Mouse (Mus musculus) thymus, postnatal 0 days (tissue): ENCODE results near the gene Cul4a. TPM values are rescaled to one million over a fixed set of nuclear protein-coding genes. Genes with fewer than 3 reads are reported as not detected.

ENCODE experiments used
- DNase-seq: peaks from one replicate; pipeline ENCODE4 v3.0.0-alpha.2; 2015; ENCODE audit warnings: low spot score
- microRNA counts: library from miRNA; unstranded; fragments of <30 nt; microRNA quantifications from one replicate; lab custom pipeline; 2015
- microRNA-seq: library from miRNA; unstranded; fragments of <30 nt; microRNA quantifications from one replicate; pipeline ENCODE4, GENCODE M21; 2016; ENCODE audit warnings: borderline number of aligned reads
- polyA plus RNA-seq: library from polyadenylated mRNA; unstranded; fragments of >200 nt; fragmentation: Nextera tagmentation; extraction: Ambion mirVana; gene quantifications from 2 replicates; pipeline ENCODE4 v1.2.1, GENCODE M21; 2015

The Cul4a gene
- polyA plus RNA-seq, 1 experiment from 2014 or later, result 42.5 TPM

GRCm38 (mm10) chr8:13179482-13179881 is 74.1 kb downstream of the Cul4a start:
- no peak for DNase-seq

- DNase-seq, result no peak
Observed at GRCm38 (mm10) chr8:13179948-13180347, 74.5 kb downstream of the Cul4a start.

GRCm38 (mm10) chr8:13180408-13180807 is 75.0 kb downstream of the Cul4a start:
- DNase-seq, result no peak

- DNase-seq, result no peak
Observed at GRCm38 (mm10) chr8:13180911-13181690, 75.7 kb downstream of the Cul4a start.

GRCm38 (mm10) chr8:13181691-13181976 is 76.2 kb downstream of the Cul4a start:
- no peak for DNase-seq

GRCm38 (mm10) chr8:13186819-13187218 is 81.4 kb downstream of the Cul4a start:
- no peak for DNase-seq

- no peak for DNase-seq
Observed at GRCm38 (mm10) chr8:13187229-13187628, 81.8 kb downstream of the Cul4a start.

- DNase-seq, result no peak
Observed at GRCm38 (mm10) chr8:13187638-13188037, 82.2 kb downstream of the Cul4a start.

- DNase-seq, result no peak
Observed at GRCm38 (mm10) chr8:13188052-13188555, 82.7 kb downstream of the Cul4a start.

- no peak for DNase-seq
Observed at GRCm38 (mm10) chr8:13188857-13189256, 83.4 kb downstream of the Cul4a start.

- no peak for DNase-seq
Observed at GRCm38 (mm10) chr8:13190235-13190634, 84.8 kb downstream of the Cul4a start.

- DNase-seq, result no peak
Observed at GRCm38 (mm10) chr8:13194818-13195217, 89.4 kb downstream of the Cul4a start.

- DNase-seq, result no peak
Observed at GRCm38 (mm10) chr8:13197493-13197892, 92.1 kb downstream of the Cul4a start.

MicroRNA genes within 50 kb of the gene (microRNA counts, 519-probe panel; counts per million panel counts)
- microRNA mmu-miR-1968 (lab: Ali Mortazavi, UCI), result 473 counts per million, percentile 71 among the panel's probes with 10 or more counts

Small RNA genes lying within 50 kb of the gene (microRNA-seq; reads per million reads assigned to microRNA genes)
- 1.7 reads per million for gene Mir1968
- gene Mir7065, result not detected

Other genes with a start within 250 kb of the Cul4a start
- gene Mcf2l, start 231.8 kb upstream of the Cul4a start, polyA plus RNA-seq, result 4.8 and 5.3 TPM in 2 replicates
- gene F7, start 79.6 kb upstream of the Cul4a start, polyA plus RNA-seq, result 0.22 TPM in 1 of 2 replicates, not detected in the other
- gene F10, start 68.3 kb upstream of the Cul4a start, polyA plus RNA-seq, result 0.58 and 0.69 TPM in 2 replicates
- 0.71 and 0.95 TPM in 2 replicates for gene Proz, start 44.7 kb upstream of the Cul4a start, polyA plus RNA-seq
- gene Pcid2, start 162 bp upstream of the Cul4a start, polyA plus RNA-seq, result 35.8 and 36.7 TPM in 2 replicates
- gene Lamp1, start 53.5 kb downstream of the Cul4a start, polyA plus RNA-seq, result 211 and 215 TPM in 2 replicates
- gene Grtp1, start 95.0 kb downstream of the Cul4a start, polyA plus RNA-seq, result 1.1 and 1.5 TPM in 2 replicates
- 0.31 TPM in 1 of 2 replicates, not detected in the other for gene Adprhl1, start 148.5 kb downstream of the Cul4a start, polyA plus RNA-seq
- 21.9 and 24.2 TPM in 2 replicates for gene Dcun1d2, start 182.5 kb downstream of the Cul4a start, polyA plus RNA-seq
- gene Tmco3, start 182.6 kb downstream of the Cul4a start, polyA plus RNA-seq, result 14.0 and 19.1 TPM in 2 replicates
- gene Tfdp1, start 233.1 kb downstream of the Cul4a start, polyA plus RNA-seq, result 222 and 235 TPM in 2 replicates